In the genomic region with DNA sequence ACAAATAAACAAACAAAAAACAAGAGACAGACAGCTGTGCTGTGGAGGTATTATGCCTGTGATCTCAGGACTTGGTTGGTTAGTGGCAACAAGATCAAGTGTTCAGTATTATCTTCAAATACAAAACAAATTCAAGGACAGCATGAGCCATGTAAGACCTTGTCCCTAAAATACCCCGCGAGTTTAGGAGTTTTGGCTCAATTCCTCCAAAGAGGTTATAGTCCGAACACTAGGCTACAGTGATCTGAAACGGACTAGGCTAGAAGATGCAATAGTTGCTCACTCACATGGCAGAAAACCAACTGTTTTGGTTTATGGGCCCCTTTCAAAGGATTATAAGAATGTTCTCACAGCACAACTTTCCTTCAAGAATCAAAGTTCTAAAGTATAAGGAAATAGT, we compare ENCODE assay signal across 33 mouse cellular contexts. TPM values are rescaled to one million over a fixed set of nuclear protein-coding genes. Genes with fewer than 3 reads are reported as not detected.
A peak's percentile ranks its signal among the peaks of the same experiment; 100 is the strongest.
DNase-seq lines count a peak whose midpoint lies in the region; ATAC-seq lines count a peak whose summit lies in the region.
"Had no signal": no experiment of that assay in that cellular context is flagged by ENCODE, and none has a peak within 500 bp of the region (broad histone marks: within the 10 kb centered on the region; RNA-seq: fewer than 3 reads in every experiment).

No protein-coding gene starts in this region.

- ATAC-seq in kidney, embryonic 14.5 days (ENCODE audit: low FRiP score, low TSS enrichment): no peak
- ATAC-seq: forebrain, postnatal 0 days; inflammation-experienced regulatory T-cells, adult 6 months; midbrain, embryonic 13.5 days had no signal

- H3K9ac ChIP-seq in kidney, embryonic 14.5 days (ENCODE audit: low read depth, low read length): no peak overlapping the region
- H3K9ac ChIP-seq: embryonic facial prominence, embryonic 12.5 days; forebrain, embryonic 12.5 days; forebrain, postnatal 0 days; hindbrain, embryonic 15.5 days; liver, embryonic 14.5 days; midbrain, embryonic 13.5 days; neural tube, embryonic 13.5 days; stomach, embryonic 15.5 days had no signal

- H3K9me3 ChIP-seq in kidney, embryonic 14.5 days (ENCODE audit: control insufficient read depth, low read length): peaks cover 2% of the 10 kb centered on the region; the same call in 1 of the 2 replicates
- H3K9me3 ChIP-seq: embryonic facial prominence, embryonic 12.5 days; forebrain, embryonic 12.5 days; midbrain, embryonic 13.5 days; neural tube, embryonic 13.5 days; stomach, embryonic 15.5 days had no signal

- no peak overlapping the region for H3K4me2 ChIP-seq in kidney, embryonic 14.5 days (replicated peaks; ENCODE audit: low read depth, low read length)
- H3K4me2 ChIP-seq: embryonic facial prominence, embryonic 12.5 days; forebrain, embryonic 12.5 days; hindbrain, embryonic 15.5 days; midbrain, embryonic 13.5 days; neural tube, embryonic 13.5 days; stomach, embryonic 15.5 days had no signal

- no peak overlapping the region for H3K4me3 ChIP-seq in kidney, embryonic 14.5 days (ENCODE audit: low read length)
- H3K4me3 ChIP-seq: embryonic facial prominence, embryonic 12.5 days; erythroblast, embryonic 14.5 days; forebrain, embryonic 12.5 days; hindbrain, embryonic 10.5 days; hindbrain, embryonic 15.5 days; layer of hippocampus, adult 2 months; left cerebral cortex, adult 2 months; midbrain, embryonic 13.5 days; neural tube, embryonic 13.5 days; stomach, embryonic 15.5 days had no signal

- 90% methylated on average over 4 of the region's 4 CpGs for WGBS in kidney, embryonic 14.5 days

- no peak overlapping the region for H3K27ac ChIP-seq in kidney, embryonic 14.5 days (ENCODE audit: low read depth, low read length)
- H3K27ac ChIP-seq: embryonic facial prominence, embryonic 12.5 days; forebrain, embryonic 12.5 days; hindbrain, embryonic 10.5 days; hindbrain, embryonic 15.5 days; kidney, postnatal 0 days; layer of hippocampus, adult 2 months; left cerebral cortex, adult 2 months; liver, embryonic 14.5 days; macrophage; midbrain, embryonic 13.5 days; neural tube, embryonic 13.5 days; stomach, embryonic 15.5 days had no signal

- DNase-seq in kidney, adult 11 months: peak; percentile 17
- DNase-seq in kidney, postnatal 36 days: peak; percentile 9 to 30
- no peak for DNase-seq in kidney, postnatal 10 days
- DNase-seq in adrenal gland, postnatal 10 days: peak; percentile 37
- DNase-seq in adrenal gland, postnatal 36 days: peak; percentile 23 to 48
- no peak for DNase-seq in left cerebral cortex, postnatal 10 days (ENCODE audit: extremely low spot score in 1 of 2, low spot score in 2 of 2)
- DNase-seq: B cell, adult 2 months; cerebellum, adult 11 months; cerebellum, adult 9-10 months; cerebellum, postnatal 36 days; forebrain, postnatal 0 days; heart, postnatal 14 days; lung, adult 2 months; lung, postnatal 10 days; retina, postnatal 1 day; right cerebral cortex, postnatal 14 days; thymus, adult 18-20 months; thymus, postnatal 4 days had no signal

- intact Hi-C loops in left cerebral cortex, postnatal 10 days (cut with DNase I): no loop called here

- H3K4me1 ChIP-seq in kidney, embryonic 14.5 days (ENCODE audit: control insufficient read depth, insufficient read depth, low read length): no peaks in the 10 kb centered on the region
- H3K4me1 ChIP-seq: embryonic facial prominence, embryonic 12.5 days; forebrain, embryonic 12.5 days; hindbrain, embryonic 10.5 days; midbrain, embryonic 13.5 days; neural tube, embryonic 13.5 days; stomach, embryonic 15.5 days had no signal

- no peaks in the 10 kb centered on the region for H3K27me3 ChIP-seq in kidney, embryonic 14.5 days (ENCODE audit: control insufficient read depth, insufficient read depth, low read length)
- H3K27me3 ChIP-seq: embryonic facial prominence, embryonic 12.5 days; forebrain, embryonic 12.5 days; hindbrain, embryonic 15.5 days; midbrain, embryonic 13.5 days; neural tube, embryonic 13.5 days; stomach, embryonic 15.5 days had no signal

- peaks cover 2% of the 10 kb centered on the region; the same call in 1 of the 2 replicates for H3K36me3 ChIP-seq in kidney, embryonic 14.5 days (ENCODE audit: control insufficient read depth, insufficient read depth, low read length)
- H3K36me3 ChIP-seq: embryonic facial prominence, embryonic 12.5 days; hindbrain, embryonic 15.5 days; midbrain, embryonic 13.5 days; neural tube, embryonic 13.5 days; stomach, embryonic 15.5 days had no signal

RNA-seq across cellular contexts. Expression of a gene that starts 9.7 kb away (rescaled TPM):
- 27.0 and 35.3 TPM in 2 replicates for polyA plus RNA-seq in kidney, embryonic 14.5 days (2014; fragmentation: Nextera tagmentation; extraction: Ambion mirVana)
- total RNA-seq in adrenal gland, postnatal 10 days (2021): 10 to 100 TPM; 26.8 to 32.8 TPM
- 10 to 100 TPM; 33.5 to 43.5 TPM for total RNA-seq in adrenal gland, postnatal 36 days (2021)
- total RNA-seq in left cerebral cortex, postnatal 10 days (2021): 10 to 100 TPM; 58.9 to 60.2 TPM

Comparison
In these comparisons a context has a peak if more than half of its experiments do, and no peak if none do; other contexts are left out.
1. DNase-seq: peak in kidney, adult 11 months (single experiment), kidney, postnatal 36 days (2 of 2), adrenal gland, postnatal 10 days (single experiment) and adrenal gland, postnatal 36 days (2 of 2); none in kidney, postnatal 10 days (single experiment) and left cerebral cortex, postnatal 10 days (0 of 2).